Mouse (Mus musculus) stomach, postnatal 0 days (tissue): Measurements from ENCODE around the gene Astn2.

Experiments used
- CTCF ChIP-seq: IDR thresholded peaks from 2 replicates; pipeline ENCODE4 v1.5.1; 2016; ENCODE audit warnings: antibody characterized with exemption, low read depth, mild to moderate bottlenecking, moderate library complexity
- EP300 ChIP-seq: optimal IDR thresholded peaks from 2 replicates; pipeline ENCODE3; 2016; ENCODE audit warnings: antibody characterized with exemption

DNA sequence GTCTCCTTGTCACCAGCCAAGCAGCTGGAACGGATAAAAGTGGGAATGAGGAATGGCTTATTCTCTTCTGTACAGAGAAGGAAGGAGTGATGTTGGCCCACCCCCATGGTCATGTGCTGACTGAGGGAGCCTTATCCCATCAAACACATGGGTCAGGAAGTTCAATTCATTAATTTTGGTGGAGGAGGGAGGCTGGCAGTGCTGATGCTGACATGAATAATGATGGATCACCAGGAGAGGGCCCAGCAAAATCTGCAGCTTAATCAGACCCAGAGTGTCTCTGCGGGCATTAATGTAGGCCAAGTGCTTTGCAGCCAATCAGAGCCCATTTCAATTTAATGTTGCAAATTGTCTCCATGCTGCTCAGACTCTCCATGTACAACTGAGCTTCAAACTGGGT is 172.1 kb downstream of the Astn2 start:
- TF ChIP-seq EP300 (no peak), CTCF (no peak)
